Mouse (Mus musculus) forebrain, embryonic 13.5 days (tissue): ENCODE data around the gene Tmem147. TPM values are rescaled to one million over a fixed set of nuclear protein-coding genes. Genes with fewer than 3 reads are reported as not detected.

Experiments used
- ATAC-seq: fragments of 200-750 bp; cut with Nextera tagmentation; 2 replicates; pipeline ENCODE4 v1.8.0; 2017
- H3K27ac ChIP-seq: fragments of 300-500 bp; sonication (generic); 2 replicates; pipeline ENCODE4 v1.5.1; 2015; ENCODE audit warnings: inconsistent platforms, mild to moderate bottlenecking, moderate library complexity
- H3K27me3 ChIP-seq: fragments of 300-500 bp; sonication (generic); 2 replicates; pipeline ENCODE4 v1.6.1; 2015; ENCODE audit warnings: mild to moderate bottlenecking, inconsistent platforms
- H3K36me3 ChIP-seq: fragments of 300-500 bp; sonication (generic); 2 replicates; pipeline ENCODE4 v1.6.1; 2015; ENCODE audit warnings: mild to moderate bottlenecking, inconsistent platforms; ENCODE audit not compliant: poor library complexity, severe bottlenecking
- H3K4me1 ChIP-seq: fragments of 300-500 bp; sonication (generic); 2 replicates; pipeline ENCODE4 v1.6.1; 2015; ENCODE audit warnings: inconsistent platforms
- H3K4me2 ChIP-seq: fragments of 300-500 bp; sonication (generic); 2 replicates; pipeline ENCODE4 v1.6.1; 2015; ENCODE audit warnings: inconsistent platforms, mild to moderate bottlenecking, moderate library complexity
- H3K4me3 ChIP-seq: fragments of 300-500 bp; sonication (generic); 2 replicates; pipeline ENCODE4 v1.5.1; 2015; ENCODE audit warnings: mild to moderate bottlenecking, inconsistent platforms
- H3K9ac ChIP-seq: fragments of 300-500 bp; sonication (generic); 2 replicates; pipeline ENCODE4 v1.6.1; 2015; ENCODE audit warnings: mild to moderate bottlenecking, inconsistent platforms
- H3K9me3 ChIP-seq: fragments of 300-500 bp; sonication (generic); replicated peaks from 2 replicates; pipeline ENCODE4 v1.6.1; 2016; ENCODE audit warnings: inconsistent platforms
- WGBS: fragments of 180-500 bp; shearing (Covaris S2); methylation state at CpG from one replicate; pipeline ENCODE4 v1.1.7; 2015; 5-methylcytosine and 5-hydroxymethylcytosine counted together
- polyA plus RNA-seq: library from polyadenylated mRNA; unstranded; fragments of >200 nt; fragmentation: Nextera tagmentation; extraction: Ambion mirVana; gene quantifications from 2 replicates; pipeline ENCODE4 v1.2.1, GENCODE M21; 2015

The Tmem147 gene
- polyA plus RNA-seq: 182 and 188 TPM in 2 replicates

DNA sequence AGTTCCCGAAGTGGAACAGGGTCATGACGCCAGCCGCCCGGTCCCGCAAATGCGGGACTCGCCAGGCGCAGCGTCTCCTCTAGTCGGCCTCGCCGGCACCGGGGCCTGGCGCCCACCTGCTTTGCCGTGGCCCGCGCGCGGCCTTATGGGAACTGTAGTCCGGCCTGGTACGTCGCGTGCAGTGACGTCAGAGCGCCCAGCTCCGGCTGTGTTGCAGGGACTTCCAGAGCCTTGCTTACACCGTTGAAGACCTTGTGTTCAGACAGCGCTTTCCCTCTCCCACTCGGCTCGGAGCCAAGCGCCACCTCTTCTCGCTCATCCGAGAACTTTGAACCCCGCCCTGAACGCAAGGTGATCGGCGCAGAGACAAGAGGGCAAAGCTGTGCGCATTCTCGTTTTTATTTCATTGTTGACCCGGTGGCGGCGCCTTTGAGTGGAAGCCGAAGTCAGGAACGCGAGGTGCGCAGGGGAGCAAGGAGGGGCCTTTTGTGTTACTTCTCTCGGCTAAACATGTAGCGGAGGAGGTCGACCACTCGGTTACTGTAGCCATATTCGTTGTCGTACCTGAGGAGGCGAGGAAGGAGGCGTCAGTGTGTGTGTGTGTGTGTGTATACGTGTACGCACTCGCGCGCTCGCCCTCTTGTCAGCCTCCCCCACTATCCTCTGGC is at the start of gene Tmem147:
Gene Tmem147 (minus strand): TSS at position 145 of the 668 bp plus-strand sequence.
- peak; percentile 99 for ATAC-seq
- Histone ChIP-seq H3K27me3 (no peaks in the 10 kb centered on the region), H3K9ac (peak within 1 kb of the TSS; percentile 85), H3K36me3 (peaks cover 44% of the 10 kb centered on the region), H3K4me2 (peak within 1 kb of the TSS; percentile 73), H3K27ac (peak within 1 kb of the TSS; percentile 88), H3K9me3 (no peaks in the 10 kb centered on the region), H3K4me1 (peaks cover 24% of the 10 kb centered on the region), H3K4me3 (peak within 1 kb of the TSS; percentile 64)
- under 1% methylated on average over 60 of the region's 60 CpGs for WGBS

DNA sequence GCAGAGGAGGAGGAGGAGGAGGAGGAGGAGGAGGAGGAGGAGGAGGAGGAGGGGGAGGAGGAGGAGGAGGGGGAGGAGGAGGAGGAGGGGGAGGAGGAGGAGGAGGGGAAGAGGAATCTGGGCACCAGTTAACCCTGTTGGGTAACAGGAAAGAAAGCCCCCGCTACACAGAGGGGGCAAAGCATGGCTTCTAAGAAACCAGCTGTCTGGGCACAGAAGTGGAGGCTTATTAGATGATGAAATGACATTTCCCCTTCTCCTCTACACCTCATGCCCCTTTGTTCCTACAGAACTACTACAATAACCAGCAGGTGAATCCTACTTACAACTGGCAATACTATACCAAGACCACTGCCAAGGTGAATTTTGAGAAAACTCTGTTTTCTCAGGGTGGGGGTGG is 48.6 kb upstream of the Tmem147 start:
- H3K27ac ChIP-seq: no peak overlapping the region
- H3K4me2 ChIP-seq: no peak overlapping the region
- H3K4me3 ChIP-seq: no peak overlapping the region
- no peaks in the 10 kb centered on the region for H3K36me3 ChIP-seq
- no peak for ATAC-seq
- H3K9me3 ChIP-seq: no peaks in the 10 kb centered on the region
- H3K27me3 ChIP-seq: no peaks in the 10 kb centered on the region
- no peaks in the 10 kb centered on the region for H3K4me1 ChIP-seq
- 92% methylated on average over 1 of the region's 1 CpGs for WGBS
- H3K9ac ChIP-seq: no peak overlapping the region

DNA sequence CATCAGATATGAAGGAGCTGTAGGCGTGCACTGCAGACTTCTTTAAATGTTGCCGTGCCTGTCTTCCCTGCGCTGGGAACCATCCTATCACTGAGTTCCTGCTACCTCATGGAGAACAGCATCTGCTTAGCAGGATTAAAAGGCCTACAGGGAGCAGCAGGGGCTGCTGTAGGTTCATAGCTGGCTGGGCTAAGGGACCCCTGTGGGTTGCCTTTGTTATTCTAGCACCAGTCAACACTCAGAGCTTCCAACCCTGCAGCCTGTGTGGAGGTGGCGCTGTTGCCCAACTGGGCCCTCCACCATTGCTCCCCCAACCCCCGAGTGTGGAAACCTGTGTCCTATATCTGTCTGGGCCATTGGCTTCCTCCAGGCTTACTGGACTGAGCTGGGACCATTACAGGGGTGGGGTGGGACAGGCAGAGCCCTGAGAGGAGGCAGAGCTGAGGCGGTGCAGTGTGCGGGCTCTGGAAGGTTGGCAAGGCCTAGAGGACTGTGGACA is 47.8 kb upstream of the Tmem147 start:
- 40% methylated on average over 7 of the region's 7 CpGs for WGBS

DNA sequence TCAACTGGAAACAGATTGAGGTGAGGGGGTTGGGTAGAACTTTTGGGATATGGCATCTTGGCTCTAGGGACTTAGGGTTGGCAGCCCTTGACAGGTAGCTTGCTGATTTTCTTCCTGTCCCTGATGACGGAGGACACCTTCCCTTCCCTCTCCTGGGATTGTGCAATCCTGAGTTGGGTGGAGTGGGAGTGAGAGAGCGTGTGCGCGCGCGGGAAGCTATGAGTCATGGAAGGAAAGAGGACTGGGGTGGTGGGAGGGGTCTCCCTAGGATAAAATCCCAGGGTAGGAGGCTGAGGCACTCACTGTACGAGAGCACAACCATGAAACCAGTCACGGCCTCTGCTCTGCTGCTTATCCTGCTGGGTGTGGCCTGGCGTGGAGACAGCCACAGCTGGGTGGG is 46.8 kb upstream of the Tmem147 start:
- H3K27me3 ChIP-seq: no peaks in the 10 kb centered on the region
- H3K9ac ChIP-seq: no peak overlapping the region
- no peak for ATAC-seq
- no peak overlapping the region for H3K27ac ChIP-seq
- no peak overlapping the region for H3K4me3 ChIP-seq
- H3K4me1 ChIP-seq: no peaks in the 10 kb centered on the region
- H3K4me2 ChIP-seq: no peak overlapping the region
- no peaks in the 10 kb centered on the region for H3K9me3 ChIP-seq
- no peaks in the 10 kb centered on the region for H3K36me3 ChIP-seq
- WGBS: 94% methylated on average over 9 of the region's 9 CpGs

More for the DNA sequence above, 47.8 kb upstream of the Tmem147 start:
- no peak overlapping the region for H3K9ac ChIP-seq
- no peak for ATAC-seq
- H3K27ac ChIP-seq: no peak overlapping the region
- H3K4me1 ChIP-seq: no peaks in the 10 kb centered on the region
- H3K4me2 ChIP-seq: no peak overlapping the region
- H3K27me3 ChIP-seq: no peaks in the 10 kb centered on the region
- H3K36me3 ChIP-seq: no peaks in the 10 kb centered on the region
- no peak overlapping the region for H3K4me3 ChIP-seq
- no peaks in the 10 kb centered on the region for H3K9me3 ChIP-seq

DNA sequence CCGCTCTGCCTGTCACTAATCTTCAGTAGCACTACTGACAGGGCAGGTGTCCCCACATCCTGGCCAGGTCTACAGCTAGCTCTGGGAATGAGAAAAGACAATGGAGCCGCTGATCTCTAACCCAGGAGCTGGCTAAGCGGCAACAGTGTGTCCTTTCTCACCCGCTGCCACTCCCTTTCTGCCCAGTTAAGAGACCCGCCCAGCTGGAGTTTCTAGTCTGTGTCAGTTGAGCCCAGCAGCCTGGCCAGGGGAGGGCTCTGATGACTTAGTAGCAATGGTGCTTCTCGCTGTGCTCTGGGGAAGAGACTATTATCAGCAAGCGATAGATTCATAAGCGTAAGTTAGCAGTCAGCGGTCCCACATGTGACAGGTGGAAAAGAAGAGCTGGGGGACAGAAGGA is 39.9 kb upstream of the Tmem147 start:
- WGBS: 35% methylated on average over 9 of the region's 9 CpGs
- Histone ChIP-seq H3K4me2 (no peak overlapping the region), H3K27ac (no peak overlapping the region), H3K27me3 (0 out of 2 replicates have a peak, but pooled peaks cover 7% of the 10 kb centered on the region), H3K9ac (no peak overlapping the region), H3K4me1 (no peaks in the 10 kb centered on the region), H3K9me3 (no peaks in the 10 kb centered on the region), H3K36me3 (no peaks in the 10 kb centered on the region), H3K4me3 (no peak overlapping the region)
- no peak for ATAC-seq

DNA sequence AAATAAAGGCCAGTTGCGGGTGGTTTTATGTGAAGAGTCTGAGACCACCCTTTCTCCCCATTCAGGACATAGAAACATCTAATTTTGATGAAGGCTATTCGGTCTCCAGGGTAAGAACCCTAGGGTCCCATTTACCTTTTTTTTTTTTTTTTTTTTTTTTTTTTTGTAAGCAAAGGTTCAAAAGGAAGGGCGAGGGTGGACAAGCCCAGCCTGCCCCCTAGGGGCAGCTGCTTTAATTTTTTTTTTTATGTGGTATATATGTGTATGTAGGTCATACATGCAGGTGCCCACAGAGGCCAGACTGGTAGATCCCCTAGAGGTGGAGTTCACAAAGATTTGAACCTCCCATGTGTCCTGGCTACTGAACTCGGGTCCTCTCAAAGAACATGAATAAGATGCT is 37.1 kb upstream of the Tmem147 start:
- Histone ChIP-seq H3K4me2 (no peak overlapping the region), H3K4me3 (no peak overlapping the region), H3K9me3 (no peaks in the 10 kb centered on the region), H3K4me1 (no peaks in the 10 kb centered on the region), H3K36me3 (no peaks in the 10 kb centered on the region), H3K27me3 (0 out of 2 replicates have a peak, but pooled peaks cover 7% of the 10 kb centered on the region), H3K9ac (no peak overlapping the region), H3K27ac (no peak overlapping the region)
- ATAC-seq: no peak
- 91% methylated on average over 4 of the region's 4 CpGs for WGBS

DNA sequence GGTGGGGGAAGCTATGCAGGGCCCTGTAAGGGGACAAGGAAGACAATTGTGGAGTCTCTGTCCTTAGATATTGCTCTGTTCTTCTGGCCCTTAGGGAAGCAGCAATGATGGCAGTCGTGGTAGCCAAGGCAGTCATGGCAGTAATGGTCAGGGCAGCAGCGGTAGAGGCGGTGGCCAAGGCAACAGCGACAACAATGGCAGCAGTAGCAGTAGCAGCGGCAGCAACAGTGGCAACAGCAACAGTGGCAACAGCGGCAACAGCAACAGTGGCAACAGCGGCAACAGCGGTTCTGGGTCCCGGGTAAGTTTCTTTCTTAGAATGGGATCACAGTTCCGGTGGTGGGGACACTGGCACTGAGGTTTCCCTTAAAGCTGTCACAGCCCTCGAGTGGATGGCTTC is 35.8 kb upstream of the Tmem147 start:
- WGBS: 38% methylated on average over 11 of the region's 11 CpGs
- no peak for ATAC-seq

DNA sequence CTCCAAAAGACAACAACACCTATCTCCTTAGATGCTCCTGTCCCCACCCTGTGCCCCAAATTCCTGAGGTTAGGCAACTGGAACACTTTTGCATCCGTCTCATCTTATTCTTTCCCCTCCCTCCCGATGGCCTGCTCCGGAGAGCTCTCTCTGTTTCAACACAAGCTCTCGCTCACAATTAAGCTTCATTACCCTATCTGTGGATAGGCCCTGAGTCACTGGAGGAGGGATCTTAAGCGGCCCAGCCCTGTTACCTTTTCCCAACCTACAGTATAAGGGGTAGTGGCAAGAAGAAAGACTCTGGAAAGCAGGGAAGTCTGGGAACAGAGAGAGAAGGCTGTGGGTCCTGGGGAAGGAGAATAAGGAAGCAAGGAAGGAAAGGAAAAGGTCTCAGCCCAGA is 34.1 kb upstream of the Tmem147 start, which contains the start of gene Dmkn:
Gene Dmkn (plus strand): TSS at position 301 of the 400 bp plus-strand sequence.
- no peaks in the 10 kb centered on the region for H3K4me1 ChIP-seq
- 0 out of 2 replicates have a peak within 1 kb of the TSS, but pooled peaks have one; percentile 12 for H3K9ac ChIP-seq
- H3K36me3 ChIP-seq: no peaks in the 10 kb centered on the region
- H3K27me3 ChIP-seq: 0 out of 2 replicates have a peak, but pooled peaks cover 4% of the 10 kb centered on the region
- ATAC-seq: no peak
- H3K27ac ChIP-seq: no peak within 1 kb of the TSS; the same call in 1 of the 2 replicates
- H3K4me3 ChIP-seq: no peak within 1 kb of the TSS
- no peaks in the 10 kb centered on the region for H3K9me3 ChIP-seq
- 28% methylated on average over 5 of the region's 5 CpGs for WGBS
- no peak within 1 kb of the TSS for H3K4me2 ChIP-seq

More for the DNA sequence above, 35.8 kb upstream of the Tmem147 start:
- H3K9ac ChIP-seq: no peak overlapping the region
- peak overlapping the region; percentile 18; the same call in 1 of the 2 replicates for H3K4me2 ChIP-seq
- H3K27ac ChIP-seq: no peak overlapping the region
- no peaks in the 10 kb centered on the region for H3K36me3 ChIP-seq
- 0 out of 2 replicates have a peak, but pooled peaks cover 7% of the 10 kb centered on the region for H3K27me3 ChIP-seq
- H3K9me3 ChIP-seq: no peaks in the 10 kb centered on the region
- H3K4me1 ChIP-seq: no peaks in the 10 kb centered on the region
- H3K4me3 ChIP-seq: no peak overlapping the region

DNA sequence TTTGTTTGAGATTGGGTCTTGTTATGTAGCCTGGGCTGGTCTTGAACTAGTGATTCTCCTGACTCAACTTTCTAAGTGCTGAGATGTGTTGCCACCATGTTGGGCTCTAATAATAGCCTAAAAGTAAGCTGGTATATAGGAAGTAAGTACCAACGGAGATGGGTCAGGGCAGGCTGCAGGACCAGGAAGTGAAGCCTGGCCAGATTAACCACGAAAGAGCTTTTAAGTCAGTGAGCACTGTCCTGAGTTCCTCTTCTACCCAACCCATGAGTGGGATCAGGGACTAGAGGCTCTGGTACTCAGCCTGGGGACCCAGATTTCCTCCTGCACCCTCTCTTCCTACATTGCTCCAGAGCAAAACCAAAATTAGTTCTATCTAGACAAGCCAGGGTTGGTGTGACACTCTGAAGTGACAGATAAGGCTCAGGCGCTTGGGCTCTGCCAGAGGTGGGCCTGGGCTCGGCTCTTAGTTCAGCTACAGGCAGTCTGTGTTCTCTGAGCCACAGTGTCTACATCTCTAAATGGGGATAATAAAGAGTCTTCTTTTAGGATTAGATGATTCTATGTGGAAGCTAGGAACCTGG is 32.5 kb upstream of the Tmem147 start:
- Histone ChIP-seq H3K9me3 (no peaks in the 10 kb centered on the region), H3K36me3 (0 out of 2 replicates have a peak, but pooled peaks cover under 1% of the 10 kb centered on the region), H3K4me2 (no peak overlapping the region), H3K9ac (no peak overlapping the region), H3K4me3 (no peak overlapping the region), H3K4me1 (no peaks in the 10 kb centered on the region), H3K27me3 (0 out of 2 replicates have a peak, but pooled peaks cover 4% of the 10 kb centered on the region), H3K27ac (no peak overlapping the region)
- no peak for ATAC-seq
- 84% methylated on average over 4 of the region's 4 CpGs for WGBS

DNA sequence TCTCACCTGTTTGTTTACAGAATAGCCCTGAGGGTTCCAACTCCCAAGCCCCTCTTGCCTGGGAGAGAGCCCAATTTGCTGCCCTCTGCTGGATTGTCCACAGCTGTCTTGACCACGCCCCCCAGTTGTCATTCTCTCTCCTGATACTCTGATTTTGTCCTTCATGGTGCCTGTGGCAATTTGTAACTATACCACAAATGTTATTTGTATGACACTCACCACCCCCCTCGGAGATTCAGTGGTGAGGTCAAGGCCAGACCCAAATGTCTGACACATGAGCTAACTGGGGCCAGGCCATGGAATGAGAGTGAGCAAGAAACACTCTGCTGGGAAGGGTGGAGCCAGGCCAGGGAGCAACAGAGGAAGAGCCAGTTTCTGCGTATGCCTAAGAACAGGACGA is 29.5 kb upstream of the Tmem147 start:
- peaks cover 12% of the 10 kb centered on the region for H3K9me3 ChIP-seq
- H3K4me1 ChIP-seq: no peaks in the 10 kb centered on the region
- no peaks in the 10 kb centered on the region for H3K27me3 ChIP-seq
- H3K27ac ChIP-seq: no peak overlapping the region
- no peak overlapping the region for H3K9ac ChIP-seq
- H3K4me3 ChIP-seq: no peak overlapping the region
- no peak overlapping the region for H3K4me2 ChIP-seq
- no peak for ATAC-seq
- 42% methylated on average over 4 of the region's 4 CpGs for WGBS
- peaks cover 25% of the 10 kb centered on the region for H3K36me3 ChIP-seq

DNA sequence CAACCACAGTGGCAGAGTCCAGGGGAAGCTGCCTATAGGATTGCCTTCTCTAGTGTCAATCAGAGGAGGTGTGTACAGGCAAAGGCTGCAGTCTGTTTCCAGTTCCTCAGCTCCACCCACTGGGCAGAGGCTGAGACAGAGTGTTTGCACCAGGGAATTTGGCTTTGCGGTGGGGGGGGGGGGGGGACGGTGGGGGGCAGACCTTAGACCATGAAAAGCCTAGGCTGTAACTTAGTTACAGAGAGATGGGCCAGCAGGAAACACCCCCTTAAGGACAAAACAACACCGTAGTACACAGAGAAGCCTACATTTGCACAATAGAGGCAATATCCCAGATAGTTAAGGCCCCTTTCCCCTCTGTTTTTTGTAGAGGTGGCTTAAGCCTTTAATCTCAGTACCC is 27.7 kb upstream of the Tmem147 start:
- peaks cover 25% of the 10 kb centered on the region for H3K36me3 ChIP-seq
- no peak overlapping the region for H3K27ac ChIP-seq
- 74% methylated on average over 3 of the region's 3 CpGs for WGBS
- no peak overlapping the region for H3K4me2 ChIP-seq
- no peak overlapping the region for H3K4me3 ChIP-seq
- H3K27me3 ChIP-seq: no peaks in the 10 kb centered on the region
- H3K4me1 ChIP-seq: no peaks in the 10 kb centered on the region
- H3K9me3 ChIP-seq: peaks cover 12% of the 10 kb centered on the region
- no peak for ATAC-seq
- no peak overlapping the region for H3K9ac ChIP-seq

DNA sequence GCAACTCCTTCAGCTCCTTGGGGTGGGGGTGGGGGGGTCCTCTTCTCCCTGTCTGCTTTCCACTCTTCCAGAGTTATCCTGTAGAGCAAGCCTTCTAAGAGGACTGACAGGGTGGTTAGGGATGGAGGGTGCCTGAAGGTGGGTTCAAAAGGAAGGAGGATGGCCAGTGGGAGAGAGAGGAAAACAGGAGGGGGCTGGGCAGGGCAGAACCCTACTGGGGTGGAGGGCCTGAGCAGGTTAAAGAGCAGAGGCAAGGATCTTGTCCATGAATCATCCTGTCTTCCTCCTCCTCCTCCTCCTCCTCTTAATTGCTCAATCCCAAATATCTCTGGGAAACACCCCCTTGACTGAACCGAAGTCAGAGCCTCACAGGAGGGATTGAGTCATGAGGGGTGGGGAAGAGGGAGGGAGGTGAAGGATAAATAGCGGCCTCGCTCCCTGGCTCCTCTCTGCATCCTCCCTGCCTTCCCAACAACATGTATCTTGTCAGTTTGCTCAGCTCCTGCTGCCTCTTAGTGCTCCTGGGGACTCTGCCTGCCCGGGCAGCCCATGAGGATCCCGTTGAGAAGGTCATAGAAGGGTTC is 21.8 kb upstream of the Tmem147 start, which contains the start of gene Sbsn:
Gene Sbsn (plus strand): TSS at position 386 of the 584 bp plus-strand sequence.
- Histone ChIP-seq H3K9ac (no peak within 1 kb of the TSS), H3K27ac (no peak within 1 kb of the TSS), H3K27me3 (no peaks in the 10 kb centered on the region), H3K36me3 (peaks cover 25% of the 10 kb centered on the region), H3K9me3 (peaks cover 12% of the 10 kb centered on the region), H3K4me1 (no peaks in the 10 kb centered on the region), H3K4me2 (no peak within 1 kb of the TSS), H3K4me3 (no peak within 1 kb of the TSS)
- ATAC-seq: no peak
- WGBS: 84% methylated on average over 5 of the region's 5 CpGs
